Mouse (Mus musculus) kidney, embryonic 14.5 days (tissue): ENCODE data around the gene Actr6. TPM values are rescaled to one million over a fixed set of nuclear protein-coding genes. Genes with fewer than 3 reads are reported as not detected.
"Not testable (repeated sequence)": the region's sequence is repeated elsewhere in the genome, so short reads cannot be mapped to it uniquely, and the experiment has no call there.

Source experiments
- ATAC-seq: fragments of 200-750 bp; cut with Nextera tagmentation; 2 replicates; pipeline ENCODE4 v1.8.0; 2017; ENCODE audit warnings: moderate number of reproducible peaks, mild to moderate bottlenecking, moderate TSS enrichment, moderate library complexity; ENCODE audit not compliant: low FRiP score, low TSS enrichment
- H3K27ac ChIP-seq: fragments of 300-500 bp; sonication (generic); 2 replicates; pipeline ENCODE4 v1.5.1; 2014; ENCODE audit warnings: low read depth, mild to moderate bottlenecking, low read length, moderate library complexity, mixed read lengths
- H3K27me3 ChIP-seq: fragments of 300-500 bp; sonication (generic); 2 replicates; pipeline ENCODE4 v1.6.1; 2014; ENCODE audit warnings: mild to moderate bottlenecking, low read length; ENCODE audit not compliant: control insufficient read depth, insufficient read depth
- H3K36me3 ChIP-seq: fragments of 300-500 bp; sonication (generic); 2 replicates; pipeline ENCODE4 v1.6.1; 2014; ENCODE audit warnings: low read length, mixed read lengths; ENCODE audit not compliant: control insufficient read depth, insufficient read depth
- H3K4me1 ChIP-seq: fragments of 300-500 bp; sonication (generic); 2 replicates; pipeline ENCODE4 v1.6.1; 2014; ENCODE audit warnings: low read length, mixed read lengths; ENCODE audit not compliant: control insufficient read depth, insufficient read depth
- H3K4me2 ChIP-seq: fragments of 300-500 bp; sonication (generic); replicated peaks from 2 replicates; pipeline ENCODE4 v1.6.1; 2014; ENCODE audit warnings: low read depth, mild to moderate bottlenecking, low read length
- H3K4me3 ChIP-seq: fragments of 300-500 bp; sonication (generic); 2 replicates; pipeline ENCODE4 v1.5.1; 2014; ENCODE audit warnings: mild to moderate bottlenecking, low read length
- H3K9ac ChIP-seq: fragments of 300-500 bp; sonication (generic); 2 replicates; pipeline ENCODE4 v1.6.1; 2014; ENCODE audit warnings: low read depth, mild to moderate bottlenecking, low read length, moderate library complexity
- H3K9me3 ChIP-seq: fragments of 300-500 bp; sonication (generic); 2 replicates; pipeline ENCODE4 v1.6.1; 2016; ENCODE audit warnings: low read length; ENCODE audit not compliant: control insufficient read depth
- WGBS: fragments of 180-500 bp; shearing (Covaris S2); extraction: QIAGEN DNeasy Blood & Tissue Kit; methylation state at CpG from one replicate; pipeline ENCODE4 v1.1.7; 2014; 5-methylcytosine and 5-hydroxymethylcytosine counted together
- polyA plus RNA-seq: library from polyadenylated mRNA; unstranded; fragments of >200 nt; fragmentation: Nextera tagmentation; extraction: Ambion mirVana; gene quantifications from 2 replicates; pipeline ENCODE4 v1.2.1, GENCODE M21; 2014

The Actr6 gene
- polyA plus RNA-seq, 1 experiment from 2014 or later: 36.3 TPM

DNA sequence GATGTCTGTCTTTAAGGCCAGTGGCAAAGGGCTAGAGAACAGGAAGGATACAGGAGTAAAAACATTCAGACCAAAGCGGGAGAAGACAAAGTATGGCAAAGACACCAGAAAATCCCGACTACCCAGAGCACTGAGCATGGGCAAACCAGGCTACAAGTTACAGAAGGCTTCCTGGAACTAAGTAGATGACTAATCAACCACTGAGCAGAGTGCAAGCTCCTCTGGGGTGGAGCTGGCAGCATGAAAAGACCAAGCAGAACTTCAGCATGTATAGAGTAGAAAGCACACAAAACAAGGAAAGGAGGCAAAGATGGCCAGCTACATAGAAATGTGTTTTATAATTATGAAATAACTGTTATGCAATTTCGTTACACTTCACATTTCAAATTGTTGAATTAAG lies 51.6 kb downstream of the Actr6 start:
- Histone ChIP-seq H3K4me3 (no peak overlapping the region), H3K27me3 (no peaks in the 10 kb centered on the region), H3K4me2 (no peak overlapping the region), H3K27ac (no peak overlapping the region), H3K9ac (no peak overlapping the region), H3K4me1 (0 out of 2 replicates have a peak, but pooled peaks cover 4% of the 10 kb centered on the region), H3K36me3 (no peaks in the 10 kb centered on the region), H3K9me3 (no peaks in the 10 kb centered on the region)
- WGBS: 85% methylated on average over 3 of the region's 3 CpGs
- ATAC-seq: no peak

DNA sequence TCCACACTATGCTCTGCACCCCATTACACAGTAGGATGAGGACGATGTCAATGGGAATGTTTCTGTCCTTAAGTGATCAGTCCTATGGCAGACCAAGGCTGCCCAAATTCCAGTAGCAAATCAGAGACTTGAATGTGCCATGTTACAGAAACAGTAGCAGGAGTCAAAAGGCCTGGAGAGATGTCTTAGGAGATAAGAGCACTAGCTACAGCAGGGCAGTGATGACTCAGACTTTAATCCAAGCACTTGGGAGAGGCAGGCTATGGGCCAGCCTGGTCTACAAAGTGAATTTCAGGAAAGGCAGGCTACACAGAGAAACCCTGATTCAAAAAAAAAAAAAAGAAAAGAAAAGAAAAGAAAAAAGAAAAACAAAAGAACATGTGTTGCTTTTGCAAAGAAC lies 52.6 kb downstream of the Actr6 start:
- H3K4me2 ChIP-seq: no peak overlapping the region
- WGBS: 93% methylated on average over 1 of the region's 1 CpGs
- 0 out of 2 replicates have a peak, but pooled peaks cover 3% of the 10 kb centered on the region for H3K4me1 ChIP-seq
- H3K9me3 ChIP-seq: no peaks in the 10 kb centered on the region
- no peaks in the 10 kb centered on the region for H3K36me3 ChIP-seq
- no peak overlapping the region for H3K27ac ChIP-seq
- no peak overlapping the region for H3K4me3 ChIP-seq
- H3K27me3 ChIP-seq: no peaks in the 10 kb centered on the region
- ATAC-seq: no peak
- no peak overlapping the region for H3K9ac ChIP-seq

DNA sequence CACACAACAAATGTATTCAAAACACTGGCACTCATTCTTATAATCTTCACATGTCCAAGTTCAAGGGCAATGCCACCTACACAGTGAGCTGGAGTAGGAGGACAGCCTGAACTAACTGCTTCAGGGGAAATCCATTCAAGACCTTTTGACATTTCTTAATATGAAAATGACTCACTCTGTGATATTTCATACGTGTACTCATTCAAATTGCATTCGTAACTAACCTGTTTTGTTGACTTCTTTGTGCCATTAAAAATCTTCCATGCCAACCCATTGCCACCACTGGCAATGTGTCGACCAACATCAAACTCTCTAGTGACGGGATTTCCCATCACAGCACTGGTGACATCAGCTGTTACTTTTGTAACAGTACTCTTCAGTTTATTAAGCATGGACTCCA lies 54.0 kb downstream of the Actr6 start:
- no peaks in the 10 kb centered on the region for H3K36me3 ChIP-seq
- WGBS: 92% methylated on average over 4 of the region's 4 CpGs
- H3K4me1 ChIP-seq: no peaks in the 10 kb centered on the region
- H3K27ac ChIP-seq: no peak overlapping the region
- H3K27me3 ChIP-seq: no peaks in the 10 kb centered on the region
- no peak overlapping the region for H3K9ac ChIP-seq
- H3K9me3 ChIP-seq: no peaks in the 10 kb centered on the region
- no peak overlapping the region for H3K4me2 ChIP-seq
- ATAC-seq: no peak
- no peak overlapping the region for H3K4me3 ChIP-seq

DNA sequence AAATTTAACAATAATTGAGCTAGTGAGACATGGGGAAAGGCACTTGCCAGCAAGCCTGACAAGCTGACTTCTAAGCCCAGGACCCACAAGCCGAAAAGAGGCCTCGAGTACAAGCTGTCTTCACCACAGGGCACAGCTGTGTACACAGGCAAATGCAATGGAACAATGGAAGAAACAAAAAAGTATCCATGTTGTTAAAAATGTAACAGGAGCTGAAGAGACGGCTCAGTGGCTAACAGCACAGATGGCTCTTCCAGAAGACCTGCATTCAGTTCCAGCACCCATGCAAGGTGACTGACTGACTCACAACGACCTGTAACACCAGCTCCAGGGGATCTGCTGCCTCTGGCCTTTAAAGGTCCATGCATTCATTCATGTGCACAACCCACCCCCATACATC lies 55.5 kb downstream of the Actr6 start:
- no peak for ATAC-seq
- Histone ChIP-seq H3K9ac (no peak overlapping the region), H3K4me2 (no peak overlapping the region), H3K36me3 (no peaks in the 10 kb centered on the region; the same call in 1 of the 2 replicates), H3K9me3 (no peaks in the 10 kb centered on the region), H3K4me3 (no peak overlapping the region), H3K4me1 (no peaks in the 10 kb centered on the region), H3K27me3 (no peaks in the 10 kb centered on the region), H3K27ac (no peak overlapping the region)
- 74% methylated on average over 4 of the region's 4 CpGs for WGBS

DNA sequence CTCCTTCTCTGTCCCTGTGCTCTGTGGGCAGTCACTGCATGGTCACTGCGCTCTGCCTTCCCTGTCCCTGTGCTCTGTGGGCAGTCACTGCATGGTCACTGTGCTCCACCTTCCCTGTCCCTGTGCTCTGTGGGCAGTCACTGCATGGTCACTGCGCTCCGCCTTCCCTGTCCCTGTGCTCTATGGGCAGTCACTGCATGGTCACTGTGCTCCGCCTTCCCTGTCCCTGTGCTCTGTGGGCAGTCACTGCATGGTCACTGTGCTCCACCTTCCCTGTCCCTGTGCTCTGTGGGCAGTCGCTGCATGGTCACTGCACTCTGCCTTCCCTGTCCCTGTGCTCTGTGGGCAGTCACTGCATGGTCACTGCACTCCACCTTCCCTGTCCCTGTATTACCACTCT lies 61.7 kb downstream of the Actr6 start:
- not testable (repeated sequence) for ATAC-seq, H3K36me3 ChIP-seq
- WGBS: 95% methylated on average over 5 of the region's 5 CpGs

DNA sequence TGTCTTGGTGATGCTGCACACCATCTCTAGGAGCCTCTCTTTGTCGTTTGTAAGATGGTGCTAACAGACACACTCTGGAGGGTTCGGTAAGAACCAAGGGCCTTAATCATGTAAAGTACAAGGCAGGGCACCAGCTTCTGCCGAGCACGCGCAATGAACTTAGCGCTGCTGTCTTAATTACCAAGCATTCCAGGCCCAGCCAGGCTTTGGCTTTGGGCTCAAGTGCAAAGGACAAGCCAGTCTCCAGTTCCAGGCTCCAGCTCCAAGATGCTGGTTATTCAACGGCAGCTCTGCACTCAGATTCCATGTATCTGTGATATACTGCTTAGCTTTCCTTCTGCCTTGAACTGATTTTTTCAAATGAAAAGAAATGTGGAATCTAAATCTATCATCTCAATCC lies 64.5 kb downstream of the Actr6 start:
- H3K27ac ChIP-seq: no peak overlapping the region
- H3K27me3 ChIP-seq: no peaks in the 10 kb centered on the region
- H3K4me2 ChIP-seq: no peak overlapping the region
- no peak overlapping the region for H3K9ac ChIP-seq
- no peak overlapping the region for H3K4me3 ChIP-seq
- H3K9me3 ChIP-seq: no peaks in the 10 kb centered on the region
- H3K36me3 ChIP-seq: no peaks in the 10 kb centered on the region; the same call in 1 of the 2 replicates
- H3K4me1 ChIP-seq: no peaks in the 10 kb centered on the region
- WGBS: 81% methylated on average over 7 of the region's 7 CpGs
- no peak for ATAC-seq

More for the DNA sequence above, 61.7 kb downstream of the Actr6 start:
- not testable (repeated sequence) for H3K9ac ChIP-seq, H3K4me3 ChIP-seq, H3K4me1 ChIP-seq, H3K27me3 ChIP-seq, H3K9me3 ChIP-seq, H3K4me2 ChIP-seq, H3K27ac ChIP-seq

DNA sequence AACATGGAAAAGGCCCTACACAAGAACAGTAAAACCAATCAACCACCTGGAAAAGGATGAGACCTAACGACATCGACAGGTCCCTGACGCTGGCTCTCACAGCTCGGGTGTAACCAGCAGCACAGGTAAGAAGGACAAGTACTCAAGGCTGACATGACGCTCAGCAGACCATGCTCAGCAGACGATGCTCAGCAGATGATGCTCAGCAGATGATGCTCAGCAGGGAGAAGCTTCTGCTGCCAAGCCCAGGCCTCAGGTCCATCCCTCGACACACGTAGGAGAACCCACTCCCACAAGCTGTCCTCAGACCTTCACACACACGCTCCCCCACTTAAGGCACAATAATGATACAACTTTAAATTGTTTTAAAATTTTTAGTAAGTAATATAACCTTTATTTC lies 66.4 kb downstream of the Actr6 start:
- Histone ChIP-seq H3K27ac (no peak overlapping the region), H3K36me3 (peaks cover 4% of the 10 kb centered on the region; the same call in 1 of the 2 replicates), H3K4me2 (no peak overlapping the region), H3K4me1 (no peaks in the 10 kb centered on the region), H3K4me3 (no peak overlapping the region), H3K9ac (no peak overlapping the region), H3K9me3 (no peaks in the 10 kb centered on the region), H3K27me3 (no peaks in the 10 kb centered on the region)
- 82% methylated on average over 9 of the region's 9 CpGs for WGBS
- ATAC-seq: peak; percentile 26; the same call in 1 of the 2 replicates

DNA sequence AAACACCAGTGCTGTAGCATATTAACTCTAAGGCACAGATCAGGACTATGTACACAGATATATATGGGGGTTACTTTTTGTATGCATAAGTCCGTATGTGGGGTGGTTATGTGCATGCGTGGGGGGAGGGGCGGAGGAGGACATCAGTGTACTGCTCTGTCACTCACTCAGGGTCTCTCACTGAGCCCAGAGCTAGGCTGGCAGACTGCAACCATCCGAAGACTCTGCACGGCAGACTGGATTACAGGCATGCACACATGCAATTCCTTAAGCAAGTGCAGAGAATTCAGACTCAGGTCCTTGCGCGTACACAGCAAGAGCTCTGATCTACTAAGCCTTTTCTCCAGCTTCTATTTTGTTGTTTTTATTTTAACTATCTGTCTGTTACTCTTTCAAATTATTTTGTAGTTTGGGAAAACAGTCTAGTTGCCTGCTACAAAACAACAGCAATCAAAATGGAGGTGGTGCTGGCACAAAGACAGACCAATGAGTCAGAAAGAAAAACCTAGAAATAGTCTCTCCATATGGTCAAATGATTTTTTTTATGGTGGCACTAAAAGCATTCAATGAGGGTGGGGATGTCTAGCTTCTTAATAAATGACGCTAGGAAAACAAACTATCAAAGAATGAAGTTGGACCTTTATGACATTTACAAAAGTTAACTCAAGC lies 67.0 kb downstream of the Actr6 start:
- H3K36me3 ChIP-seq: peaks cover 5% of the 10 kb centered on the region; the same call in 1 of the 2 replicates
- 64% methylated on average over 8 of the region's 8 CpGs for WGBS
- no peak overlapping the region for H3K4me3 ChIP-seq
- no peak overlapping the region for H3K9ac ChIP-seq
- no peak overlapping the region for H3K27ac ChIP-seq
- H3K27me3 ChIP-seq: no peaks in the 10 kb centered on the region
- H3K4me2 ChIP-seq: no peak overlapping the region
- ATAC-seq: peak; percentile 94
- H3K4me1 ChIP-seq: no peaks in the 10 kb centered on the region
- H3K9me3 ChIP-seq: no peaks in the 10 kb centered on the region
